Mouse (Mus musculus) heart, embryonic 16.5 days (tissue): ENCODE results near the gene Phpt1. TPM values are rescaled to one million over a fixed set of nuclear protein-coding genes. Genes with fewer than 3 reads are reported as not detected.

Experiments used
- ATAC-seq: fragments of 200-750 bp; cut with Nextera tagmentation; replicated peaks from 2 replicates; pipeline ENCODE4 v1.8.0; 2017; ENCODE audit warnings: moderate number of reproducible peaks; ENCODE audit not compliant: insufficient read depth, low FRiP score; ENCODE audit errors: extremely low read depth
- H3K27ac ChIP-seq: fragments of 300-500 bp; sonication (generic); 2 replicates; pipeline ENCODE4 v1.5.1; 2014; ENCODE audit warnings: mild to moderate bottlenecking, low read length, control low read depth, moderate library complexity
- H3K27me3 ChIP-seq: fragments of 300-500 bp; sonication (generic); 2 replicates; pipeline ENCODE4 v1.6.1; 2014; ENCODE audit warnings: low read length, mixed read lengths; ENCODE audit not compliant: control insufficient read depth, insufficient read depth
- H3K36me3 ChIP-seq: fragments of 300-500 bp; sonication (generic); 2 replicates; pipeline ENCODE4 v1.6.1; 2014; ENCODE audit not compliant: control insufficient read depth, insufficient read depth
- H3K4me1 ChIP-seq: fragments of 300-500 bp; sonication (generic); 2 replicates; pipeline ENCODE4 v1.6.1; 2014; ENCODE audit warnings: low read length, mixed read lengths; ENCODE audit not compliant: control insufficient read depth, insufficient read depth
- H3K4me2 ChIP-seq: fragments of 300-500 bp; sonication (generic); 2 replicates; pipeline ENCODE4 v1.6.1; 2014; ENCODE audit warnings: low read depth, mild to moderate bottlenecking, control low read depth, low read length
- H3K4me3 ChIP-seq: fragments of 300-500 bp; sonication (generic); 2 replicates; pipeline ENCODE4 v1.5.1; 2014; ENCODE audit warnings: mild to moderate bottlenecking, control low read depth, low read length
- H3K9ac ChIP-seq: fragments of 300-500 bp; sonication (generic); 2 replicates; pipeline ENCODE4 v1.6.1; 2014; ENCODE audit warnings: low read length, control low read depth
- H3K9me3 ChIP-seq: fragments of 300-500 bp; sonication (generic); replicated peaks from 2 replicates; pipeline ENCODE4 v1.6.1; 2016; ENCODE audit warnings: low read length; ENCODE audit not compliant: control insufficient read depth
- WGBS: fragments of 180-500 bp; shearing (Covaris S2); extraction: QIAGEN DNeasy Blood & Tissue Kit; methylation state at CpG from one replicate; pipeline ENCODE4 v1.1.7; 2014; 5-methylcytosine and 5-hydroxymethylcytosine counted together
- polyA plus RNA-seq: library from polyadenylated mRNA; unstranded; fragments of >200 nt; fragmentation: Nextera tagmentation; extraction: Ambion mirVana; gene quantifications from 2 replicates; pipeline ENCODE4 v1.2.1, GENCODE M21; 2015

Gene Phpt1
- polyA plus RNA-seq, 1 experiment from 2014 or later: 180 TPM

DNA sequence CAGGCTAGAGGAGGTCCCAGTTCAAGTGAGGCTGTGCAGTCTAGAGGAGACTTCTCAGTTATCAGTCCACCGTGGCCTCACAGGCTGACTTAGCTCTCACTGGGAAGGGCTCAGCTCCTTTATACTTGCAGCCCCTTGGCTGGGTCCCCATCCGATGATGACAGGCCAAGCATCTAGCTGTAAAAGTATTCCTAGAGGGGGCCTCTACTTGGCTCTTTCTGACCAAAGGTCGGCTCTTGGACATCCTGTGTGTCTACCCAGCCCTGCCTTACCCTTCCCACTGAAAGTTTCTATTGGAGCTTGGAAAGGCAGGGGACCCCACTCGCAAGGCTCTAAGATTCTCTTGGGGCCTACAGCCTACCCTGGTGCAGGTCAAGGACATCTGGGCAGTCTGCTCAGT, 3.8 kb downstream of the Phpt1 start:
- Histone ChIP-seq H3K27ac (no peak overlapping the region), H3K4me1 (peaks cover 20% of the 10 kb centered on the region), H3K4me3 (no peak overlapping the region), H3K36me3 (peaks cover 13% of the 10 kb centered on the region), H3K9me3 (no peaks in the 10 kb centered on the region), H3K9ac (no peak overlapping the region), H3K27me3 (peaks cover 1% of the 10 kb centered on the region), H3K4me2 (no peak overlapping the region)
- ATAC-seq: no peak
- 83% methylated on average over 4 of the region's 4 CpGs for WGBS

DNA sequence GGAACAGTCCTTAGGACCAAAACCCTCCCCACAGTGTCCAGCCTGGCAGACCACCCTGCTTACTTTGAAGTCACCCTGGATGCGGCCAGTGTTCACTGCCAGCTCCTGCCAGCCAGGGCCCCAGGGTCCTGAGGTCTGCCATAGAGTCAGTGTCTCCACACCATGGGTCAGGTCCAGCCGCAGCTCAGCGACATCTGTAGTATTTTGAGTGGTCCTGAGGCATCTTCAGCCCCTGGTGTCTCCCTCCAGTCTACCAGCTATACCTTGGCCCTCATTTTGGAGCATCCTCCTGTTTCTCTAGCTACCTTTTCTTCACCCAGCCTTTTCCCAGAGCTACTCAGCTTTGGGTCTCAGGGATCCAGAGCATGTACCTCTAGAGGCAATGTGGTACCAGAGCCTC, 5.7 kb downstream of the Phpt1 start:
- no peak for ATAC-seq
- H3K27me3 ChIP-seq: no peaks in the 10 kb centered on the region
- H3K9ac ChIP-seq: no peak overlapping the region
- H3K36me3 ChIP-seq: peaks cover 19% of the 10 kb centered on the region
- peaks cover 14% of the 10 kb centered on the region for H3K4me1 ChIP-seq
- no peak overlapping the region for H3K27ac ChIP-seq
- H3K9me3 ChIP-seq: no peaks in the 10 kb centered on the region
- 94% methylated on average over 3 of the region's 3 CpGs for WGBS
- no peak overlapping the region for H3K4me2 ChIP-seq
- no peak overlapping the region for H3K4me3 ChIP-seq

DNA sequence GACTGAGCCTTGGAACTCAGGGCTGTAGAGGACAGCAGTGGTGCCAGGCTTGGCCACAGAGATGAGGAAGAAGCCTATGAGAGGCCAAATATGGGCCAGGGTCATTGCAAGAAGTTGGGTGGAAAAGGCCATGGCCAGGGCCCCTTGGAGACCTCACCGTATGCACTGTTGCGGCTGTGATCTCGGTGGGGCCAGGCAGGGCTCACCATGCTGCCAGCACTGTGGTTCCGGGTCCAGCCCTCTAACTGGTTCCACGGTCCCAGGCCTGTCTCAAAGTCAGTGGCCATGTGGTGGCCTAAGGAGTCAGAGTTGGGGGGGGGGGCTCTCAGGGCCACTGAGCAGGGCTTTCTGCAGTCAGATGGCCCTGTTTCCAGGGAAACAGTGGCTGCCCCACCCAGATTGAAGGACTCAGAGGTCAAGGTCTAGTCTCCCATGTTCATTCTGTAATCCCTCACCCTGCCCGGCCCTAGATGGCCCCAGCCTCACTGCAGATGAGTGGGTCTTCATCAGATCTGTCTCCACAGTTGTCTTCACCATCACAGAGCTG, 6.5 kb downstream of the Phpt1 start:
- H3K27ac ChIP-seq: no peak overlapping the region
- WGBS: 82% methylated on average over 6 of the region's 6 CpGs
- no peaks in the 10 kb centered on the region for H3K9me3 ChIP-seq
- no peak overlapping the region for H3K9ac ChIP-seq
- H3K27me3 ChIP-seq: no peaks in the 10 kb centered on the region
- H3K4me2 ChIP-seq: no peak overlapping the region
- no peak overlapping the region for H3K4me3 ChIP-seq
- ATAC-seq: no peak
- peaks cover 23% of the 10 kb centered on the region for H3K36me3 ChIP-seq
- H3K4me1 ChIP-seq: peaks cover 8% of the 10 kb centered on the region

DNA sequence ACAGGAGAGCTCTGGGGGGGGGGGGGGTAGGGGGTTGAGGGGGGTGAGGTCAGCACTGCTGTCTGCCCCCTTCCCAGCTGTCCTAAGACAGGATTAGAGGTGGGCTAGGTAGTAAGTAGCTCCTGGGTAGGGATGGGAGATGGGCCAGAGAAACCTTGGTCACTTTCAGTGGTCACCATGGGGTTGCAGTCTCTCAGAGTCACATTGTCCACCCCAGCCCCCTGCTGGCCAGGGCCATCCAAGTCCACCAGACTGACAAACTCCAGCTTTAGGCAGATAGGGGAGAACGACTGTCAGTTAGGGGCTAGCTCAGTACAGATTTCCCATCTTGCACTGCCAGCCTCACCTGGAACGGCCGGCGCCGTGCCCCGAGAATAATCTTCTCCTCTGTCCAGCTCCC, 8.5 kb downstream of the Phpt1 start:
- Histone ChIP-seq H3K36me3 (peaks cover 32% of the 10 kb centered on the region), H3K27me3 (no peaks in the 10 kb centered on the region), H3K27ac (no peak overlapping the region), H3K4me3 (no peak overlapping the region), H3K9ac (no peak overlapping the region), H3K4me2 (no peak overlapping the region), H3K9me3 (no peaks in the 10 kb centered on the region), H3K4me1 (no peaks in the 10 kb centered on the region)
- 72% methylated on average over 6 of the region's 6 CpGs for WGBS
- no peak for ATAC-seq

DNA sequence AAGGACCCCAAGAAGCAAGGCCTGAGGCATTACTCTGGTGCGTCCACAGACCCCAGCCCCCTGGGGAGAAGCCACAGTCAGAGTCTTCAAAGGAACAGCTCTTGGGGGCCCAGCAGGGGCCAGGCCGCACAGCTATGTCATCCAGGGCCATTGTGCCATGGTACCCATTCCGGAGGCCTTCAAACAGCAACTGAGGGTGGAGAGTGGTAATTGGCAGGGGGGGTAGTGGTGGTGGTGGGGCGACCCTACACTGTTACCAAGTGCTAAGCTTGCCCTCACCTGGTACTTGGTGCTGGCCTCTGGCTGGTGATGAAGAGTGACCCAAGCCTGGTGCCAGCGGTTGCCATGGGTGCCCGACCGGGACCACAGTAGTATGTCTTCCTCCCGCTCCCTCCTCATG, 9.3 kb downstream of the Phpt1 start:
- ATAC-seq: no peak

DNA sequence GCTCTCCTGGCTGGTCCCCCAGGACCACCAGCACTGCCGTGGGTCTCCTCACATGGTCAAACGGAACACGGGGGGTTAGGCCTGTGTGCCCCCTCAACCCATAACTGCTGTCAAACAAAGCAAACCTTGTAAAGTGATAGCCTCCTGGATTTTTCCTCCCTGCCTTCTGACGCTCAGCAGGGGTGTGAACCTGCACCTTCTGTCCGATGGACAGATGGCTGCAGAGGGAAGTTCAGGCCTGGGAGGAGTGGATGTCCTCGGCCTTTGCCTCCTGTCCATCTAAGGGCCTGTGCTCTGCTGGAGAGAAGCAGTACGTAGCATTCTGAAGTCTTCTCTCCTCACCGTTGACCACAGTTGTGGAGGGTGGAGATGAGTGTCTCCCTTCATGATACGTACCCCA, 13.1 kb downstream of the Phpt1 start:
- Histone ChIP-seq H3K4me2 (no peak overlapping the region), H3K36me3 (peaks cover 34% of the 10 kb centered on the region), H3K27me3 (no peaks in the 10 kb centered on the region), H3K27ac (no peak overlapping the region), H3K4me1 (peaks cover 14% of the 10 kb centered on the region), H3K9ac (no peak overlapping the region), H3K4me3 (no peak overlapping the region), H3K9me3 (no peaks in the 10 kb centered on the region)
- no peak for ATAC-seq
- WGBS: 75% methylated on average over 9 of the region's 9 CpGs

More for the DNA sequence above, 9.3 kb downstream of the Phpt1 start:
- Histone ChIP-seq H3K27me3 (no peaks in the 10 kb centered on the region), H3K4me3 (no peak overlapping the region), H3K36me3 (peaks cover 39% of the 10 kb centered on the region), H3K27ac (no peak overlapping the region), H3K4me2 (no peak overlapping the region), H3K9me3 (no peaks in the 10 kb centered on the region), H3K9ac (no peak overlapping the region), H3K4me1 (no peaks in the 10 kb centered on the region)
- WGBS: 83% methylated on average over 8 of the region's 8 CpGs

DNA sequence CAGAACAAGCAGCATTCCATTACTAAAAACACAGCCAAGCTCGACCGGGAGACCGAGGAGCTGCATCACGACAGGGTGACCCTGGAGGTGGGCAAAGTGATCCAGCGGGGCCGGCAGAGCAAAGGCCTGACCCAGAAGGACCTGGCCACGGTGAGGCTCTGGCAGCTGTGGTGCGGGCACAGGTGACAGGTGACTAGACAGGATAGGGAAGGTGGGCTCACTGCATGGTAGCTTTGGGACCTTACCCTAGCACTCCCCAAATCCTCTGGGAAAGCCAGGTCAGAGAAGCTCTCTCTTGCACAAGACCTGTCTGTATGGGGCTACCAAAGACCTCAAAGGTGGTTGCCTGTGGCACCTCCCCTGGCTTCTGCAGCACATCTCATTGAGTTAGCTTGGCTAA, 14.5 kb downstream of the Phpt1 start:
- H3K27ac ChIP-seq: no peak overlapping the region
- peaks cover 18% of the 10 kb centered on the region for H3K4me1 ChIP-seq
- H3K4me2 ChIP-seq: no peak overlapping the region
- WGBS: 84% methylated on average over 8 of the region's 8 CpGs
- H3K4me3 ChIP-seq: no peak overlapping the region
- H3K27me3 ChIP-seq: no peaks in the 10 kb centered on the region
- no peak for ATAC-seq
- H3K9me3 ChIP-seq: no peaks in the 10 kb centered on the region
- H3K9ac ChIP-seq: no peak overlapping the region
- peaks cover 34% of the 10 kb centered on the region for H3K36me3 ChIP-seq

DNA sequence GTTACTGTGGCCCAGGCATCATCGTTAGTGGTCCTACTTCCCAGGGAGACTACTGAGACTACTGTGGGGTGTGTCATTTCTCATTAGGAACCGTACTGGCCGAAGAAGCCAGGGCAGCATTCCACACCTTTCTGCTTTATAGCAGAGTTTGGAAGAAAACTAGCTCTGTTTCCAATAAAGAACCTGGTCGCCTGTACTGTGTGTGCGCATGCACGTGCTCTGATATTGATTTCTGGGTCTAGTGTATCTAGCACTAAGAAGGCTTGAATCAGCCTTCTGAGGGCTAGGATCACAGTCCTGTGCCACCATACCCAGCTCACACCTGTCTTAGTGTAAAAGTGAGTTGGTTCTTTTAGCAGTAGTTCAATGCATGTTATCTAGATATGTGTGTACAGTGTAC, 16.2 kb downstream of the Phpt1 start:
- no peaks in the 10 kb centered on the region for H3K27me3 ChIP-seq
- peak overlapping the region; percentile 98 for H3K4me3 ChIP-seq
- peaks cover 18% of the 10 kb centered on the region for H3K4me1 ChIP-seq
- peak overlapping the region; percentile 76 for H3K4me2 ChIP-seq
- peaks cover 27% of the 10 kb centered on the region for H3K36me3 ChIP-seq
- no peak for ATAC-seq
- no peaks in the 10 kb centered on the region for H3K9me3 ChIP-seq
- 67% methylated on average over 6 of the region's 6 CpGs for WGBS
- H3K27ac ChIP-seq: no peak overlapping the region
- peak overlapping the region; percentile 99 for H3K9ac ChIP-seq

DNA sequence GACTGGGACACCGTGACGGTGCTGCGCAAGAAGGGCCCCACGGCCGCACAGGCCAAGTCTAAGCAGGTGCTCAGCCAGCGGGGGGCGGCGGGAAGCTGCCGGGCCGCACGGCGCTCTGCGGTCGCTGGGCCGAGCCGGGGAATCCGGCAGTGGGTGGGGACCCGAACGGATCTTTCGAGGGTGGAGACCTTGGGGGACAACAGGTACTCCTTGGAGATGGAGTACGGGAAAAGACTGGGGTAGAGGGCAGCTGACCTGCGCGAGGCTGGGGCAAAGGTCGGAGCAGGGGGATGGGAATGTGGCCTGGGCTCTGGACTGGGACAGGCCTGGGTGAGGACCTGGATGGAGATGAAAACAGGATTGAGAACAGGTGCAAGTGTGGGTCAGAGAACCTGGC, 17.1 kb downstream of the Phpt1 start:
- H3K4me1 ChIP-seq: peaks cover 18% of the 10 kb centered on the region
- peak overlapping the region; percentile 80 for H3K27ac ChIP-seq
- peak; percentile 45 for ATAC-seq
- peak overlapping the region; percentile 98 for H3K4me3 ChIP-seq
- no peaks in the 10 kb centered on the region for H3K9me3 ChIP-seq
- no peaks in the 10 kb centered on the region for H3K27me3 ChIP-seq
- under 1% methylated on average over 24 of the region's 24 CpGs for WGBS
- H3K9ac ChIP-seq: peak overlapping the region; percentile 99
- peak overlapping the region; percentile 76 for H3K4me2 ChIP-seq
- H3K36me3 ChIP-seq: peaks cover 22% of the 10 kb centered on the region
